Comparison of ENCODE assay signal across 8 mouse cellular contexts in genomic region chr5:25010438-25010892, GRCm38 (mm10).
A peak's percentile ranks its signal among the peaks of the same experiment; 100 is the strongest.
DNase-seq lines count a peak whose midpoint lies in the region; ATAC-seq lines count a peak whose summit lies in the region.

No protein-coding gene starts in this region.

- ATAC-seq in hindbrain, embryonic 13.5 days (ENCODE audit: low FRiP score), result peak; percentile 65

- H3K27me3 ChIP-seq in hindbrain, embryonic 13.5 days, result peaks cover 14% of the 10 kb centered on the region; the same call in 1 of the 2 replicates

- H3K4me3 ChIP-seq in hindbrain, embryonic 13.5 days, result no peak overlapping the region

- peaks cover 13% of the 10 kb centered on the region for H3K4me1 ChIP-seq in hindbrain, embryonic 13.5 days (replicated peaks)

- H3K9me3 ChIP-seq in hindbrain, embryonic 13.5 days, result no peaks in the 10 kb centered on the region

- no peak overlapping the region for H3K27ac ChIP-seq in hindbrain, embryonic 13.5 days

- H3K36me3 ChIP-seq in hindbrain, embryonic 13.5 days, result no peaks in the 10 kb centered on the region

- H3K9ac ChIP-seq in hindbrain, embryonic 13.5 days, result no peak overlapping the region

- WGBS in hindbrain, embryonic 13.5 days, result 2% methylated on average over 9 of the region's 9 CpGs

- peak overlapping the region; percentile 24 for H3K4me2 ChIP-seq in hindbrain, embryonic 13.5 days

- DNase-seq in NIH3T3 (ENCODE audit: low read depth), result peak; percentile 92
- DNase-seq in cerebellum, postnatal 10 days, result peak; percentile 97 to 98
- DNase-seq in frontal cortex, postnatal 14 days (ENCODE audit: low spot score in 2 of 2), result peak; percentile 74 to 89
- DNase-seq in layer of hippocampus, postnatal 14 days (ENCODE audit: low spot score in 2 of 2), result peak; percentile 92
- DNase-seq in lung, postnatal 10 days, result peak; percentile 96
- DNase-seq in ovary, postnatal 36 days (ENCODE audit: low spot score), result peak; percentile 89
- DNase-seq in thymus, postnatal 25 days, result peak; percentile 92
